Mouse (Mus musculus): ENCODE results near the gene E2f7. TPM values are rescaled to one million over a fixed set of nuclear protein-coding genes. Genes with fewer than 3 reads are reported as not detected.
"Not testable (repeated sequence)": the region's sequence is repeated elsewhere in the genome, so short reads cannot be mapped to it uniquely, and the experiment has no call there.

Gene E2f7
- polyA plus RNA-seq, 1 experiment from 2014 or later: 29.5 TPM

DNA sequence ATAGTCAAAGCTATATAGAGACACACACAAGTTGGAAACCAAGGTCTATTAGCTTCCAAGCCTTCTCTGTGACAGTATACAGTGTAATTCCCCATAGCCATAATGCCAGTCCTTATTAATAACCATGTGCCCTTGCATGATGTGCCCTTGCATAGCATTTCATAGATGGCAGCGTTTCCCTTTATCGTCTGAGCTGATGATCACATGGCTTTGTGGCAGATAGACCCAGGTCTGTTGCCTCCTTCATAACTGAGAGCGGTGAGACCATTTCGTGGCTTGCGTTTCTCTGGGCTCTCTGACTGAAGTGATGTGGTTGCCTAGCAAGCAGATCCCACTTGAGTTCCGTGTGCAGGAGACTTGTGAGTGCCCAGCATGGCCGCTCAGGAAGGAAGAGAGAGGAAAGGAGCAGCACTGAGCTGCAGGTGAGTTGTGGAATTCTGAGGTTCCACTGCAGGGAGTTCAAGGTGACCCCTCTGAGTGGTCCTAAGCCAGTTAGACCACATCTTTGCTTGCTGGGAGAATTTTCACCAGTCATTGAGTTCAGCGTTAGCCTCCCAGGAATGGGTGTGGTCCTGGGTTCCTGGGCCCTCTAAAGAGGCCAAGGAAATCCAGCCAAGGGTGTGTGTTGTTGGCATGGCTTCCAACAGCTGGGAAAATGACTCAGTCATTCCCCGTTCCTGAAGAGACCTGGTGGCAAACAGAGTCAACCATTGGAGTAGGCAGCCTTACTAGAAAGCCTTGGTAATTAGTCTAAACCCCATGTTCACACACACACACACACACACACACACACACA is 4.5 kb downstream of the E2f7 start:
- H3K4me3 ChIP-seq (replicated peaks): no peak overlapping the region
- ATAC-seq (replicated peaks; ENCODE audit: low FRiP score): no peak
- WGBS: 95% methylated on average over 9 of the region's 9 CpGs
- H3K27ac ChIP-seq: no peak overlapping the region
- no peak overlapping the region for H3K9ac ChIP-seq
- peaks cover 68% of the 10 kb centered on the region for H3K36me3 ChIP-seq
- H3K9me3 ChIP-seq (replicated peaks): no peaks in the 10 kb centered on the region
- H3K4me1 ChIP-seq: peaks cover 37% of the 10 kb centered on the region
- H3K4me2 ChIP-seq: no peak overlapping the region
- no peaks in the 10 kb centered on the region for H3K27me3 ChIP-seq

GRCm38 (mm10) chr10:110752849-110753248 is 7.6 kb downstream of the E2f7 start:
- Histone ChIP-seq H3K4me2 (no peak overlapping the region), H3K27ac (peak overlapping the region; percentile 67), H3K9ac (no peak overlapping the region), H3K4me3 (replicated peaks) (no peak overlapping the region), H3K4me1 (peaks cover 15% of the 10 kb centered on the region), H3K27me3 (no peaks in the 10 kb centered on the region), H3K9me3 (replicated peaks) (no peaks in the 10 kb centered on the region), H3K36me3 (peaks cover 93% of the 10 kb centered on the region)
- WGBS: 53% methylated on average over 3 of the region's 3 CpGs
- ATAC-seq (replicated peaks; ENCODE audit: low FRiP score): peak; percentile 27

DNA sequence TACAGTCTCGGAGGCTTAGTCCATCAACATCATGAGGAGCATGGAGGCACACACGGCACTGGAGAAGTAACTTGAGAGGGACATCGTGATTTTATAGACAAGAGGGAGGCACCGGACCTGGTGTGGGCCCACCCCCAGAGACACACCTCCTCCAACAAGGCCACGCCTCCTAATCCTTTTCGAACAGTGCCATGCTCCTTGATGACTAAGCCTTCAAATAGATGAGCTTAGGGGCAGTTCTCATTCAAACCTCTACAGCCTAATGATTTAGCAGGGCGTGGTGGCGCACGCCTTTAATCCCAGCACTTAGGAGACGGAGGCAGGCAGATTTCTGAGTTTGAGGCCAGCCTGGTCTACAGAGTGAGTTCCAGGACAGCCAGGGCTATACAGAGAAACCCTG is 10.3 kb downstream of the E2f7 start:
- ATAC-seq (replicated peaks; ENCODE audit: low FRiP score): no peak
- Histone ChIP-seq H3K4me3 (replicated peaks) (no peak overlapping the region), H3K36me3 (peaks cover 86% of the 10 kb centered on the region), H3K4me1 (peaks cover 6% of the 10 kb centered on the region; the same call in 1 of the 2 replicates), H3K4me2 (no peak overlapping the region), H3K9me3 (replicated peaks) (no peaks in the 10 kb centered on the region), H3K9ac (no peak overlapping the region), H3K27me3 (no peaks in the 10 kb centered on the region), H3K27ac (no peak overlapping the region)
- 95% methylated on average over 10 of the region's 10 CpGs for WGBS

- 85% methylated on average over 7 of the region's 7 CpGs for WGBS
- H3K9ac ChIP-seq: no peak overlapping the region
- H3K4me2 ChIP-seq: no peak overlapping the region
- no peaks in the 10 kb centered on the region for H3K27me3 ChIP-seq
- ATAC-seq (replicated peaks; ENCODE audit: low FRiP score): no peak
- H3K4me3 ChIP-seq (replicated peaks): no peak overlapping the region
- H3K9me3 ChIP-seq (replicated peaks): no peaks in the 10 kb centered on the region
- H3K4me1 ChIP-seq: peaks cover 6% of the 10 kb centered on the region; the same call in 1 of the 2 replicates
- H3K27ac ChIP-seq: no peak overlapping the region
- peaks cover 86% of the 10 kb centered on the region for H3K36me3 ChIP-seq
These were observed 11.1 kb downstream of the E2f7 start for GRCm38 (mm10) chr10:110756271-110756793.

- H3K9ac ChIP-seq; H3K27ac ChIP-seq; H3K4me1 ChIP-seq; H3K27me3 ChIP-seq; H3K4me2 ChIP-seq; H3K9me3 ChIP-seq (replicated peaks); H3K4me3 ChIP-seq (replicated peaks): not testable (repeated sequence)
- 67% methylated on average over 8 of the region's 12 CpGs for WGBS
- peaks cover 89% of the 10 kb centered on the region for H3K36me3 ChIP-seq
- ATAC-seq (replicated peaks; ENCODE audit: low FRiP score): peak; percentile 64; the same call in 1 of the 2 replicates
These were observed 15.3 kb downstream of the E2f7 start for GRCm38 (mm10) chr10:110760552-110760951.

GRCm38 (mm10) chr10:110762134-110762884 is 17.1 kb downstream of the E2f7 start:
- Histone ChIP-seq H3K27ac (no peak overlapping the region), H3K9ac (no peak overlapping the region), H3K4me3 (replicated peaks) (no peak overlapping the region), H3K4me2 (no peak overlapping the region), H3K36me3 (peaks cover 89% of the 10 kb centered on the region), H3K9me3 (replicated peaks) (peaks cover 3% of the 10 kb centered on the region; the same call in 1 of the 2 replicates), H3K27me3 (no peaks in the 10 kb centered on the region), H3K4me1 (no peaks in the 10 kb centered on the region)
- ATAC-seq (replicated peaks; ENCODE audit: low FRiP score): no peak
- 93% methylated on average over 16 of the region's 16 CpGs for WGBS

- H3K36me3 ChIP-seq: peaks cover 95% of the 10 kb centered on the region
- 90% methylated on average over 13 of the region's 13 CpGs for WGBS
- ATAC-seq (replicated peaks; ENCODE audit: low FRiP score): no peak
- H3K4me1 ChIP-seq: no peaks in the 10 kb centered on the region
- H3K9ac ChIP-seq: no peak overlapping the region
- no peak overlapping the region for H3K4me3 ChIP-seq (replicated peaks)
- no peak overlapping the region for H3K27ac ChIP-seq
- no peak overlapping the region for H3K4me2 ChIP-seq
- H3K9me3 ChIP-seq (replicated peaks): peaks cover 3% of the 10 kb centered on the region; the same call in 1 of the 2 replicates
- no peaks in the 10 kb centered on the region for H3K27me3 ChIP-seq
These were observed 18.2 kb downstream of the E2f7 start for GRCm38 (mm10) chr10:110763416-110763815.

- Histone ChIP-seq H3K9ac (no peak overlapping the region), H3K4me3 (replicated peaks) (no peak overlapping the region), H3K36me3 (peaks cover 97% of the 10 kb centered on the region), H3K27ac (no peak overlapping the region), H3K9me3 (replicated peaks) (no peaks in the 10 kb centered on the region), H3K4me1 (no peaks in the 10 kb centered on the region), H3K4me2 (no peak overlapping the region), H3K27me3 (no peaks in the 10 kb centered on the region)
- WGBS: 94% methylated on average over 10 of the region's 10 CpGs
- ATAC-seq (replicated peaks; ENCODE audit: low FRiP score): no peak
These were observed 24.3 kb downstream of the E2f7 start for GRCm38 (mm10) chr10:110769538-110769937.

- Histone ChIP-seq H3K27ac (no peak overlapping the region), H3K9ac (no peak overlapping the region), H3K4me2 (no peak overlapping the region), H3K4me3 (replicated peaks) (no peak overlapping the region), H3K27me3 (no peaks in the 10 kb centered on the region), H3K9me3 (replicated peaks) (no peaks in the 10 kb centered on the region), H3K36me3 (peaks cover 90% of the 10 kb centered on the region), H3K4me1 (no peaks in the 10 kb centered on the region)
- ATAC-seq (replicated peaks; ENCODE audit: low FRiP score): no peak
- 91% methylated on average over 12 of the region's 12 CpGs for WGBS
These were observed 28.0 kb downstream of the E2f7 start for GRCm38 (mm10) chr10:110773201-110773600.

- no peak overlapping the region for H3K4me2 ChIP-seq
- peaks cover 90% of the 10 kb centered on the region for H3K36me3 ChIP-seq
- 97% methylated on average over 14 of the region's 14 CpGs for WGBS
- no peak for ATAC-seq (replicated peaks; ENCODE audit: low FRiP score)
- no peak overlapping the region for H3K9ac ChIP-seq
- H3K4me3 ChIP-seq (replicated peaks): no peak overlapping the region
- no peaks in the 10 kb centered on the region for H3K9me3 ChIP-seq (replicated peaks)
- no peaks in the 10 kb centered on the region for H3K4me1 ChIP-seq
- no peak overlapping the region for H3K27ac ChIP-seq
- no peaks in the 10 kb centered on the region for H3K27me3 ChIP-seq
These were observed 28.6 kb downstream of the E2f7 start for GRCm38 (mm10) chr10:110773878-110774277.

GRCm38 (mm10) chr10:110781772-110782171 is 36.5 kb downstream of the E2f7 start:
- H3K36me3 ChIP-seq: peaks cover 86% of the 10 kb centered on the region
- ATAC-seq (replicated peaks; ENCODE audit: low FRiP score): no peak
- WGBS: 92% methylated on average over 14 of the region's 14 CpGs

GRCm38 (mm10) chr10:110782655-110783054 is 37.4 kb downstream of the E2f7 start:
- Histone ChIP-seq H3K4me3 (replicated peaks) (no peak overlapping the region), H3K9me3 (replicated peaks) (no peaks in the 10 kb centered on the region), H3K27ac (no peak overlapping the region), H3K4me2 (no peak overlapping the region), H3K36me3 (peaks cover 82% of the 10 kb centered on the region), H3K4me1 (peaks cover 3% of the 10 kb centered on the region), H3K9ac (no peak overlapping the region), H3K27me3 (no peaks in the 10 kb centered on the region)
- ATAC-seq (replicated peaks; ENCODE audit: low FRiP score): 0 out of 2 replicates have a peak, but pooled peaks have one; percentile 20
- 77% methylated on average over 10 of the region's 10 CpGs for WGBS

More at GRCm38 (mm10) chr10:110781772-110782171, 36.5 kb downstream of the E2f7 start:
- H3K4me1 ChIP-seq: no peaks in the 10 kb centered on the region
- no peak overlapping the region for H3K4me3 ChIP-seq (replicated peaks)
- H3K4me2 ChIP-seq: no peak overlapping the region
- no peak overlapping the region for H3K27ac ChIP-seq
- H3K9me3 ChIP-seq (replicated peaks): no peaks in the 10 kb centered on the region
- no peak overlapping the region for H3K9ac ChIP-seq
- no peaks in the 10 kb centered on the region for H3K27me3 ChIP-seq
